Mouse (Mus musculus) spleen, postnatal 14 days (tissue): ENCODE measurements at regions not wholly inside any gene's neighbourhood (a gene's known extent, or its start where the extent isn't known, plus 50 kb on each side); places are given as distances from the start of the nearest gene placed in this dataset.
"Not testable (repeated sequence)": the region's sequence is repeated elsewhere in the genome, so short reads cannot be mapped to it uniquely, and the experiment has no call there.

ENCODE experiments used
- DNase-seq, 2 experiments: peaks; one replicate each; pipeline ENCODE4 v3.0.0; 2021 to 2022; ENCODE audit warnings: low spot score in 2 of 2

DNA sequence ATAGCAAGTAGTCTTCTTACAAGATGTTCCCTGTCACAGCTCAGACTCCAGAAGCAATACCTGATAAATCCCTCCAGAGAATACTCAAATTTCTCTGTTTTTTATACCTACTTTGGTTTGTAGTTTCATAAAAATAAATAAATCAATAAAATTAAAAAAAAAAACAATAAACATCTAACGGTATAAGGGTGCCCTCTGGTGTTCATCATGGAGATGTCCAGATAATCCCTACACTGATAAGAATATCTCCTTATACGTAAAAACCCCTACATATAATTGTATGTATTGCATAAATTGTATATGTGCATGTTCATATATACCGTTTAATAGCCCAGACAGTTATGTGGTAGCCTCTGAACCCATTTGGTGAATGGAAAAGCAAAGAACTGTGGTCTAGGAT is 75.7 kb upstream of the Olfr1324 start:
- DNase-seq, result no peak

DNA sequence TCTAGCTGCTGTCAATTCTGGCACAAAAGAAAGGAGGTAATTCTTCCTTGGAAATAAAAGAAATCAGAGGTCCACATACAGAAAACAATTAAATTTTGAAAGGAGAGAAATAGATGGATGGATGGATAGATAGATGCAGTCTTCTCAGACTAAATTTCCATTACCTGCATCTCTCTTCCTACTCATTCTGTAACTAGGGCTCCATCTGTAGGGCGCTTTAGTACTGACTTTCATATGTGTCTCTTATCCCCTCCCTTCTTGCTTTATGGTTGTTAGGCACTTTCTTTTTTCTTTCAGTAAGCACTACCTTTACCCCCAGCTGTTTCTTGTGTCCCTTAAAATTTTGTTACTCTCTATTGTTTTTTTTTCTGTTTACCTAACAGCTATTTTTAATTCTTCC is 72.9 kb upstream of the Olfr1324 start:
- no peak for DNase-seq

DNA sequence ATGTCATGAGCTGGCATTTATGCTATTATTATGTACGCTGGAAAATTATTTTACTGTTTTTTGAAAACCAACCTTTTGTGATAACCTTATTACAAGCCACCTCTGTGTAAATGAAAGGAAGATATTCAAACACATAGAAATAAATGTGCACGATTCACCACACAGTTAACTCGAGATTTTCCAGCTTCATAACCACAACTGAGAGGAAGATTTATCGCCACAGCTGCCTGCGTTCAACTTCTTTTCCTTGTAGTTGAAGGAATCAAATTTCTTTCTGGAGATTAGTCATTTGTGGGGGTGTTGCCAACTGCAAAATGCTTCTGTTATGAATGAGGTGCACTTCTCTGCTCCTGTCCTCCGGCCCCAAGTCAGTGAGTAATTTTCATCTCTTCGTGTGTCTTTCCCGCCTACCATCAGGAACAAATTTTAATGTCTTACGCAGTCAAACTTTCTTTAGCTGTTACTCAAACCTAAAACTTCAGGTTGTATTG is 62.2 kb upstream of the Olfr1324 start:
- not testable (repeated sequence) for DNase-seq
